Mouse (Mus musculus): ENCODE measurements around the gene Cit.

DNA sequence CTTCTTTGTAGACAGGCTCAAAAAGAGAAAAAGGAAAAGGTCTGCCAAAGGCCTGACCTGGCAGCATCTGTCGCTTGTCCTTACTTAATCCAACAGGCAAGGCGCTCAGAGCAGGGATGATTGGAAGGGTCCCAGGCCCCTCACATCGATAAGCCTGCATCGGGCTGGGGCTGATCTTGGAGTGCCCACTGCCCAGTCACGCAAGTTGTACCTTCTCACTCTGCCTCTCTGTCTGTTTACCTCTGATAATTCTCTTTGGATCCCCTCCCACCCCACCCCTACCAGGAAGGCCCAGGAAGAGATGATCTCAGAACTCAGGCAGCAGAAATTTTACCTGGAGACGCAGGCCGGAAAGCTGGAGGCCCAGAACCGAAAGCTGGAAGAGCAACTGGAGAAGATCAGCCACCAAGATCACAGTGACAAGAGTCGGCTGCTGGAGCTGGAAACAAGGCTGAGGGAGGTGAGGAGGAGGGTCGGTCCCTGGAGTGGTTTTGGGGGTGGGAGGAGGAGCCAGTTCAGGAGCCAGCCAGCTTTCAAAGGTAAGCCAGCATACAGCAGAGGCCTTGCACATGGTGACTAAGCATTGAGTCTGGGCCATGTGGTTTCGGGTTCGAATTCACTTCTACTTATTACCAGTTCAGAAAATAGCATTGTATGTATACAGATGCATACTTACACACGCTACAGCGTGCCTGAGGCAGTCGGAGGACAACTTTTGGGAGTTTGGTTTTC lies 102.7 kb downstream of the Cit start:
- TF ChIP-seq POLR2A (IDR thresholded peaks at IDR 0.05; ENCODE audit: extremely low read depth, insufficient read depth, low read length), result no peak
- no peak for TF ChIP-seq CTCF (IDR thresholded peaks at IDR 0.05; ENCODE audit: low read depth, low read length)
